Mouse (Mus musculus) heart, embryonic 15.5 days (tissue): ENCODE data around the gene Sfpq. TPM values are rescaled to one million over a fixed set of nuclear protein-coding genes. Genes with fewer than 3 reads are reported as not detected.
"Not testable (repeated sequence)": the region's sequence is repeated elsewhere in the genome, so short reads cannot be mapped to it uniquely, and the experiment has no call there.

Experiments
- ATAC-seq: fragments of 200-750 bp; cut with Nextera tagmentation; replicated peaks from 2 replicates; pipeline ENCODE4 v1.8.0; 2017; ENCODE audit warnings: low read depth, moderate TSS enrichment; ENCODE audit not compliant: insufficient number of reproducible peaks, insufficient read depth, low FRiP score
- H3K27ac ChIP-seq: fragments of 300-500 bp; sonication (generic); 2 replicates; pipeline ENCODE4 v1.5.1; 2015; ENCODE audit warnings: mild to moderate bottlenecking, inconsistent platforms
- H3K27me3 ChIP-seq: fragments of 300-500 bp; sonication (generic); 2 replicates; pipeline ENCODE4 v1.6.1; 2015; ENCODE audit warnings: inconsistent platforms
- H3K36me3 ChIP-seq: fragments of 300-500 bp; sonication (generic); 2 replicates; pipeline ENCODE4 v1.6.1; 2015; ENCODE audit warnings: mild to moderate bottlenecking, inconsistent platforms
- H3K4me1 ChIP-seq: fragments of 300-500 bp; sonication (generic); replicated peaks from 2 replicates; pipeline ENCODE4 v1.6.1; 2015; ENCODE audit warnings: inconsistent platforms
- H3K4me2 ChIP-seq: fragments of 300-500 bp; sonication (generic); 2 replicates; pipeline ENCODE4 v1.6.1; 2015; ENCODE audit warnings: inconsistent platforms, mild to moderate bottlenecking, moderate library complexity
- H3K4me3 ChIP-seq: fragments of 300-500 bp; sonication (generic); 2 replicates; pipeline ENCODE4 v1.5.1; 2015; ENCODE audit warnings: mild to moderate bottlenecking, inconsistent platforms
- H3K9ac ChIP-seq: fragments of 300-500 bp; sonication (generic); 2 replicates; pipeline ENCODE4 v1.6.1; 2015; ENCODE audit warnings: mild to moderate bottlenecking, inconsistent platforms
- H3K9me3 ChIP-seq: fragments of 300-500 bp; sonication (generic); replicated peaks from 2 replicates; pipeline ENCODE4 v1.6.1; 2016; ENCODE audit warnings: inconsistent platforms
- WGBS: fragments of 180-500 bp; shearing (Covaris S2); methylation state at CpG from one replicate; pipeline ENCODE4 v1.1.7; 2015; ENCODE audit warnings: mixed read lengths; 5-methylcytosine and 5-hydroxymethylcytosine counted together
- polyA plus RNA-seq: library from polyadenylated mRNA; unstranded; fragments of >200 nt; fragmentation: Nextera tagmentation; extraction: Ambion mirVana; gene quantifications from 2 replicates; pipeline ENCODE4 v1.2.1, GENCODE M21; 2015

Sfpq gene
- polyA plus RNA-seq, result 42.1 and 43.2 TPM in 2 replicates

- Histone ChIP-seq H3K36me3 (peaks cover 27% of the 10 kb centered on the region), H3K9ac (peak within 1 kb of the TSS; percentile 100), H3K4me3 (peak within 1 kb of the TSS; percentile 74), H3K9me3 (no peaks in the 10 kb centered on the region), H3K27ac (peak within 1 kb of the TSS; percentile 99), H3K4me1 (peaks cover 20% of the 10 kb centered on the region), H3K4me2 (peak within 1 kb of the TSS; percentile 88), H3K27me3 (no peaks in the 10 kb centered on the region)
- 1% methylated on average over 66 of the region's 87 CpGs for WGBS
- ATAC-seq, result peak; percentile 95
Observed at GRCm38 (mm10) chr4:127021151-127021945, at the start of gene Sfpq. TSS of gene Sfpq (plus strand) at chr4:127021324.

GRCm38 (mm10) chr4:126977467-126977866, 43.7 kb upstream of the Sfpq start:
- ATAC-seq, result no peak
- H3K4me1 ChIP-seq, result no peaks in the 10 kb centered on the region
- H3K4me2 ChIP-seq, result no peak overlapping the region
- H3K27me3 ChIP-seq, result no peaks in the 10 kb centered on the region
- H3K9me3 ChIP-seq, result no peaks in the 10 kb centered on the region
- no peaks in the 10 kb centered on the region for H3K36me3 ChIP-seq
- H3K9ac ChIP-seq, result no peak overlapping the region
- no peak overlapping the region for H3K4me3 ChIP-seq
- no peak overlapping the region for H3K27ac ChIP-seq

- Histone ChIP-seq H3K4me2 (no peak overlapping the region), H3K36me3 (no peaks in the 10 kb centered on the region), H3K9me3 (no peaks in the 10 kb centered on the region), H3K9ac (no peak overlapping the region), H3K4me1 (no peaks in the 10 kb centered on the region), H3K27me3 (no peaks in the 10 kb centered on the region), H3K27ac (no peak overlapping the region), H3K4me3 (no peak overlapping the region)
- 81% methylated on average over 3 of the region's 3 CpGs for WGBS
- no peak for ATAC-seq
Observed at GRCm38 (mm10) chr4:126978706-126979105, 42.4 kb upstream of the Sfpq start.

GRCm38 (mm10) chr4:126983321-126983720, 37.8 kb upstream of the Sfpq start:
- H3K9ac ChIP-seq, result no peak overlapping the region
- ATAC-seq, result no peak
- H3K4me2 ChIP-seq, result no peak overlapping the region
- H3K27me3 ChIP-seq, result no peaks in the 10 kb centered on the region
- H3K36me3 ChIP-seq, result no peaks in the 10 kb centered on the region
- no peak overlapping the region for H3K4me3 ChIP-seq
- H3K9me3 ChIP-seq, result no peaks in the 10 kb centered on the region
- no peak overlapping the region for H3K27ac ChIP-seq
- H3K4me1 ChIP-seq, result no peaks in the 10 kb centered on the region
- 47% methylated on average over 3 of the region's 3 CpGs for WGBS

GRCm38 (mm10) chr4:126983736-126984525, 37.2 kb upstream of the Sfpq start:
- not testable (repeated sequence) for H3K36me3 ChIP-seq, H3K27me3 ChIP-seq, ATAC-seq, H3K9me3 ChIP-seq, H3K9ac ChIP-seq, H3K27ac ChIP-seq, H3K4me1 ChIP-seq, H3K4me2 ChIP-seq, H3K4me3 ChIP-seq
- WGBS, result 81% methylated on average over 12 of the region's 13 CpGs

GRCm38 (mm10) chr4:126986768-126987167, 34.4 kb upstream of the Sfpq start:
- Histone ChIP-seq H3K4me3 (no peak overlapping the region), H3K27me3 (no peaks in the 10 kb centered on the region), H3K4me2 (no peak overlapping the region), H3K27ac (no peak overlapping the region), H3K4me1 (no peaks in the 10 kb centered on the region), H3K9ac (no peak overlapping the region), H3K36me3 (no peaks in the 10 kb centered on the region), H3K9me3 (no peaks in the 10 kb centered on the region)
- no peak for ATAC-seq
- 75% methylated on average over 5 of the region's 5 CpGs for WGBS

GRCm38 (mm10) chr4:126988503-126988902, 32.6 kb upstream of the Sfpq start:
- H3K27me3 ChIP-seq, result no peaks in the 10 kb centered on the region
- ATAC-seq, result no peak
- 72% methylated on average over 4 of the region's 4 CpGs for WGBS
- no peak overlapping the region for H3K9ac ChIP-seq
- no peaks in the 10 kb centered on the region for H3K4me1 ChIP-seq
- no peak overlapping the region for H3K4me3 ChIP-seq
- H3K9me3 ChIP-seq, result no peaks in the 10 kb centered on the region
- no peak overlapping the region for H3K27ac ChIP-seq
- no peak overlapping the region for H3K4me2 ChIP-seq
- no peaks in the 10 kb centered on the region for H3K36me3 ChIP-seq

- H3K27me3 ChIP-seq, result no peaks in the 10 kb centered on the region
- no peak overlapping the region for H3K4me3 ChIP-seq
- H3K4me1 ChIP-seq, result no peaks in the 10 kb centered on the region
- H3K4me2 ChIP-seq, result no peak overlapping the region
- ATAC-seq, result no peak
- no peaks in the 10 kb centered on the region for H3K36me3 ChIP-seq
- H3K27ac ChIP-seq, result no peak overlapping the region
- no peaks in the 10 kb centered on the region for H3K9me3 ChIP-seq
- no peak overlapping the region for H3K9ac ChIP-seq
Observed at GRCm38 (mm10) chr4:126990553-126990952, 30.6 kb upstream of the Sfpq start.

GRCm38 (mm10) chr4:126992356-126992755, 28.8 kb upstream of the Sfpq start:
- Histone ChIP-seq H3K36me3 (no peaks in the 10 kb centered on the region), H3K27ac (no peak overlapping the region), H3K9me3 (no peaks in the 10 kb centered on the region), H3K9ac (no peak overlapping the region), H3K4me2 (no peak overlapping the region), H3K4me3 (no peak overlapping the region), H3K27me3 (no peaks in the 10 kb centered on the region), H3K4me1 (no peaks in the 10 kb centered on the region)
- ATAC-seq, result no peak
- WGBS, result 62% methylated on average over 5 of the region's 5 CpGs

- not testable (repeated sequence) for H3K27me3 ChIP-seq, H3K36me3 ChIP-seq, H3K27ac ChIP-seq, H3K4me1 ChIP-seq, H3K4me3 ChIP-seq, H3K9ac ChIP-seq, H3K4me2 ChIP-seq, H3K9me3 ChIP-seq, ATAC-seq
- WGBS, result 94% methylated on average over 16 of the region's 16 CpGs
Observed at GRCm38 (mm10) chr4:126999372-126999771, 21.8 kb upstream of the Sfpq start.

GRCm38 (mm10) chr4:127000601-127001105, 20.5 kb upstream of the Sfpq start:
- no peak for ATAC-seq

More at GRCm38 (mm10) chr4:127000601-127001105, 20.5 kb upstream of the Sfpq start:
- no peak overlapping the region for H3K4me2 ChIP-seq
- H3K9ac ChIP-seq, result no peak overlapping the region
- H3K27me3 ChIP-seq, result no peaks in the 10 kb centered on the region; the same call in 1 of the 2 replicates
- no peak overlapping the region for H3K27ac ChIP-seq
- peaks cover 5% of the 10 kb centered on the region for H3K4me1 ChIP-seq
- H3K9me3 ChIP-seq, result no peaks in the 10 kb centered on the region
- H3K36me3 ChIP-seq, result no peaks in the 10 kb centered on the region
- H3K4me3 ChIP-seq, result no peak overlapping the region
- 44% methylated on average over 8 of the region's 8 CpGs for WGBS
